Mouse (Mus musculus): Measurements from ENCODE around the gene Kcng1. TPM values are rescaled to one million over a fixed set of nuclear protein-coding genes. Genes with fewer than 3 reads are reported as not detected.

Kcng1 gene
- not detected for polyA plus RNA-seq (2017; shearing (Covaris generic))

DNA sequence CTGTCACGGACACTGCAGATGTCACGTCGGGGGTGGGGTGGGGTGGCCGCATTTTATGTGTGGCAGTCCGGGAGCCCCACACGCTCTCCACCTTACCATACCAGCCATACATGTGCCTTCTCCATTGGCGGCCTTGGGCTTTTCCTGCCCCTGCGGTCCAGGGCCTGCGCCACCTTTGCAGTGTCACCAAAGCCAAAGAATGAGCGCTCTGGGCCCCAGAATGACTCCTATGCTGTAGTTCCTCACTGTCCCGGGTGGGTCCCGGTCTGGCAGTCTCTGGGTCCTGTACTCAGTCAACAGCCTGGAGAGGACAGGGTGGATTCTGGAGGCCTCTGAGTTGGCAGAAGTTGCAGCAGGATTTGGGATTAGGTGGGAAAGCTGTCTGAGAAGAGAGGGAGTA, at the start of gene Kcng1:
Gene Kcng1, minus strand, starts transcription at position 155 of the 400 bp plus-strand sequence.

DNA sequence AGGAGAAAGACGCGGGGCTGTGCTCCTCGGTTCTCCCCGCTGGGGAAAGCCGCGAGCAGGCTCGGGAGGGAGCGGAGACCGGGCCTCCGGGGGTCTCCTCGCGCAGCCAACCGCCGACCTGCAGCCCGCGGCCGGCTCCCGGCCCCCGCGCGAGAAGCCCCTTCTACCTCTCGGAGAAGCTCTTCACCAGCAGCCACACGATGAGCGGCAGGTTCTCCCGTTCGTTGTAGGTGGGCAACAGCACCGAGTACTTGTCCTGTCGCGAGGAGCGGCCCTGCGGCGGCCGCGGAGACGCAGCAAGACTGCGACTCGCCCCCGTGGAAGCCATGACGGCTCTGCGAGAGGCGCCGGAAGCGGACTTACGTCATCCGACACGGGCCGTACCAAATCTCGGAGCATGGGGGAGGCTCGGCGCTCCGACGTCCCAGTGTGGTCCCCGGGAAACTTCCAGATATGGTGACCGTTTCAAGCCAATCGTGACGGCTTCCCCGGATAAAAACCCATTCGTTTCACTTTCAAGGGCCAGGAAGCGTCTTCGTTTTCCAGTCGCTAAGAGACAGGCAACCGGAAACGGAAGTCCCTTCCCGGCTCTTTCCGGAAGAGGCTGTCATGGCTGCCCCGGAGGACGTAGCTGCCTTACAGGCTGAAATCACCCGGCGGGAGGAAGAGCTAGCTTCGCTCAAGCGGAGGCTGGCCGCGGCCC, 51.4 kb downstream of the Kcng1 start, which contains the start of the genes Gm20716, Dpm1 and Mocs3:
Gene Gm20716, minus strand, starts transcription at position 339 of the 703 bp plus-strand sequence.
Gene Dpm1, minus strand, starts transcription at position 566 of the 703 bp plus-strand sequence.
Gene Mocs3, plus strand, starts transcription at position 597 of the 703 bp plus-strand sequence.

Other genes starting within 250 kb of the Kcng1 start
- 6.9 TPM for gene Pard6b, start 200.7 kb downstream of the Kcng1 start, polyA plus RNA-seq (2017; shearing (Covaris generic))
- 27.6 TPM for gene Adnp, start 74.6 kb downstream of the Kcng1 start, polyA plus RNA-seq (2017; shearing (Covaris generic))
- gene Gm20716, start 51.4 kb downstream of the Kcng1 start, polyA plus RNA-seq (2017; shearing (Covaris generic)), result 9.6 TPM
- 115 TPM for gene Dpm1, start 51.1 kb downstream of the Kcng1 start, polyA plus RNA-seq (2017; shearing (Covaris generic))
- 14.3 TPM for gene Mocs3, start 51.1 kb downstream of the Kcng1 start, polyA plus RNA-seq (2017; shearing (Covaris generic))

All from CD4-positive, CD25-positive, alpha-beta regulatory T cell (primary cell).